Mouse (Mus musculus): ENCODE data around the gene Cfc1.
A peak's percentile ranks its signal among the peaks of the same experiment; 100 is the strongest.
"Not testable (repeated sequence)": the region's sequence is repeated elsewhere in the genome, so short reads cannot be mapped to it uniquely, and the experiment has no call there.

Cfc1 gene

GRCm38 (mm10) chr1:34535043-34535698, at the start of gene Cfc1:
Cfc1 (plus strand) TSS chr1:34535648.
- DNase-seq (ENCODE audit: low read depth, low spot score), result not testable (repeated sequence)

- no peak for DNase-seq (ENCODE audit: low read depth, low spot score)
These were observed 48.1 kb upstream of the Cfc1 start for GRCm38 (mm10) chr1:34487383-34487782.

- no peak for DNase-seq (ENCODE audit: low read depth, low spot score)
These were observed 45.5 kb upstream of the Cfc1 start for GRCm38 (mm10) chr1:34489852-34490541.

- no peak for DNase-seq (ENCODE audit: low read depth, low spot score)
These were observed 44.0 kb upstream of the Cfc1 start for GRCm38 (mm10) chr1:34491480-34491879.

GRCm38 (mm10) chr1:34502991-34503390, 32.5 kb upstream of the Cfc1 start:
- no peak for DNase-seq (ENCODE audit: low read depth, low spot score)

GRCm38 (mm10) chr1:34505307-34505706, 30.1 kb upstream of the Cfc1 start:
- DNase-seq (ENCODE audit: low read depth, low spot score), result no peak

- DNase-seq (ENCODE audit: low read depth, low spot score), result no peak
These were observed 29.4 kb upstream of the Cfc1 start for GRCm38 (mm10) chr1:34505970-34506551.

- DNase-seq (ENCODE audit: low read depth, low spot score), result peak; percentile 13
These were observed 27.5 kb upstream of the Cfc1 start for GRCm38 (mm10) chr1:34507986-34508385.

GRCm38 (mm10) chr1:34510575-34510981, 24.9 kb upstream of the Cfc1 start:
- peak; percentile 13 for DNase-seq (ENCODE audit: low read depth, low spot score)

GRCm38 (mm10) chr1:34511027-34511426, 24.4 kb upstream of the Cfc1 start:
- DNase-seq (ENCODE audit: low read depth, low spot score), result peak; percentile 82

- DNase-seq (ENCODE audit: low read depth, low spot score), result no peak
These were observed 22.4 kb upstream of the Cfc1 start for GRCm38 (mm10) chr1:34513068-34513467.

- DNase-seq (ENCODE audit: low read depth, low spot score), result peak; percentile 71
These were observed 18.9 kb upstream of the Cfc1 start for GRCm38 (mm10) chr1:34516595-34516994.

- DNase-seq (ENCODE audit: low read depth, low spot score), result not testable (repeated sequence)
These were observed 18.2 kb upstream of the Cfc1 start for GRCm38 (mm10) chr1:34517297-34517696.

GRCm38 (mm10) chr1:34517797-34518196, 17.7 kb upstream of the Cfc1 start:
- not testable (repeated sequence) for DNase-seq (ENCODE audit: low read depth, low spot score)

GRCm38 (mm10) chr1:34518259-34518658, 17.2 kb upstream of the Cfc1 start:
- DNase-seq (ENCODE audit: low read depth, low spot score), result no peak

- DNase-seq (ENCODE audit: low read depth, low spot score), result no peak
These were observed 13.1 kb upstream of the Cfc1 start for GRCm38 (mm10) chr1:34522205-34522849.

- DNase-seq (ENCODE audit: low read depth, low spot score), result no peak
These were observed 12.6 kb upstream of the Cfc1 start for GRCm38 (mm10) chr1:34522850-34523244.

GRCm38 (mm10) chr1:34523647-34524046, 11.8 kb upstream of the Cfc1 start:
- DNase-seq (ENCODE audit: low read depth, low spot score), result no peak

- not testable (repeated sequence) for DNase-seq (ENCODE audit: low read depth, low spot score)
These were observed 874 bp upstream of the Cfc1 start for GRCm38 (mm10) chr1:34534574-34534973.

GRCm38 (mm10) chr1:34536291-34536766, 881 bp downstream of the Cfc1 start:
- peak; percentile 57 for DNase-seq (ENCODE audit: low read depth, low spot score)

- DNase-seq (ENCODE audit: low read depth, low spot score), result peak; percentile 89
These were observed 1.5 kb downstream of the Cfc1 start for GRCm38 (mm10) chr1:34536767-34537485.

Measured in ZHBTc4 (cell line).